Mouse (Mus musculus) liver, embryonic 14.5 days (tissue): ENCODE measurements at regions not wholly inside any gene's neighbourhood (a gene's known extent, or its start where the extent isn't known, plus 50 kb on each side); places are given as distances from the start of the nearest gene placed in this dataset.

Source experiments
- CTCF ChIP-seq: IDR thresholded peaks from 2 replicates; pipeline ENCODE4 v1.5.1; 2016; ENCODE audit warnings: antibody characterized with exemption, low read depth, control low read depth
- EP300 ChIP-seq: IDR thresholded peaks from 2 replicates; pipeline ENCODE4 v1.6.1; 2016; ENCODE audit warnings: antibody characterized with exemption, low read depth

GRCm38 (mm10) chr14:24615776-24616175 lies 128.9 kb downstream of the Rps24 start:
- TF ChIP-seq CTCF (no peak), EP300 (no peak)
